In the genomic region with DNA sequence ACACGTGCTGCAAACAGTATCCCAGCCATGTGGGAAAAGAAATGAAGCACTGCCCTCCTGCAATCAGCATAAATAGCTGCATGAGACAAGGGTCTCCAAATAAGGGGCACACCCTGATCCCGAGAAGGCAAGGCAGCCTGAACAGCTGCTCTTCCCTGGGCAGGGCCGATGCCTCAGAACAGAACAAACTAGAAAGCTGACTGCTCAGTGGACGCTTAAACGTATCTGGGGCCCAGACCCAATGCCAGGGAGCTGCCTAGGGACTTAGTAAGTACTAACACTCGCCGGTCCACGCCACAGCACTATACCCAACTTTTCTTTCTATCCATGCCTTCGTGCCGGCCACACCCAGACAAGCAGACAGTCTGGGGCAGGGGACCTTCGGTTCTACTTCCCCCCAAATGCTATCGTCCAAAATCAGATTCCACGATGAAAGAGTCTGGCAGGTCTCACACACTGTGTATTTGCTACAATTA, we compare ENCODE assay signal across 8 mouse cellular contexts. TPM values are rescaled to one million over a fixed set of nuclear protein-coding genes. Genes with fewer than 3 reads are reported as not detected.
DNase-seq lines count a peak whose midpoint lies in the region; ATAC-seq lines count a peak whose summit lies in the region.

No protein-coding gene starts in this region.

- H3K9ac ChIP-seq in kidney, embryonic 16.5 days (replicated peaks; ENCODE audit: low read length), result peak overlapping the region; percentile 96
- H3K9ac ChIP-seq in hindbrain, embryonic 15.5 days, result no peak overlapping the region
- peak overlapping the region; percentile 44 for H3K9ac ChIP-seq in midbrain, embryonic 16.5 days (ENCODE audit: low read depth, low read length)

- no peaks in the 10 kb centered on the region for H3K9me3 ChIP-seq in kidney, embryonic 16.5 days (ENCODE audit: low read length)
- no peaks in the 10 kb centered on the region for H3K9me3 ChIP-seq in embryonic facial prominence, embryonic 10.5 days
- no peaks in the 10 kb centered on the region for H3K9me3 ChIP-seq in hindbrain, embryonic 15.5 days
- H3K9me3 ChIP-seq in midbrain, embryonic 16.5 days (replicated peaks; ENCODE audit: control insufficient read depth, low read length, poor library complexity, severe bottlenecking), result no peaks in the 10 kb centered on the region

- peaks cover 8% of the 10 kb centered on the region for H3K36me3 ChIP-seq in kidney, embryonic 16.5 days (ENCODE audit: insufficient read depth, low read length)
- H3K36me3 ChIP-seq in embryonic facial prominence, embryonic 10.5 days (replicated peaks), result peaks cover 46% of the 10 kb centered on the region
- H3K36me3 ChIP-seq in hindbrain, embryonic 15.5 days, result peaks cover 5% of the 10 kb centered on the region
- peaks cover 7% of the 10 kb centered on the region for H3K36me3 ChIP-seq in midbrain, embryonic 16.5 days (ENCODE audit: control insufficient read depth, insufficient read depth, low read length)

- H3K4me1 ChIP-seq in kidney, embryonic 16.5 days (ENCODE audit: insufficient read depth, low read length), result peaks cover 74% of the 10 kb centered on the region
- peaks cover 77% of the 10 kb centered on the region for H3K4me1 ChIP-seq in embryonic facial prominence, embryonic 10.5 days
- H3K4me1 ChIP-seq in hindbrain, embryonic 15.5 days (replicated peaks), result peaks cover 60% of the 10 kb centered on the region
- H3K4me1 ChIP-seq in midbrain, embryonic 16.5 days (ENCODE audit: control insufficient read depth, insufficient read depth, low read length), result peaks cover 29% of the 10 kb centered on the region

- DNase-seq in kidney, postnatal 10 days, result no peak
- DNase-seq in embryonic facial prominence, embryonic 10.5 days (ENCODE audit: low spot score), result no peak
- no peak for DNase-seq in adrenal gland, postnatal 25 days
- DNase-seq in spleen, postnatal 4 days (ENCODE audit: low spot score in 2 of 2), result no peak
- DNase-seq in cerebellum, adult 18-20 months, result no peak

- H3K4me3 ChIP-seq in kidney, embryonic 16.5 days (ENCODE audit: low read length), result peak overlapping the region; percentile 83
- peak overlapping the region; percentile 78 for H3K4me3 ChIP-seq in embryonic facial prominence, embryonic 10.5 days
- H3K4me3 ChIP-seq in hindbrain, embryonic 15.5 days, result peak overlapping the region; percentile 8; the same call in 1 of the 2 replicates
- H3K4me3 ChIP-seq in midbrain, embryonic 16.5 days (ENCODE audit: low read depth, low read length), result no peak overlapping the region

- peak overlapping the region; percentile 51 for H3K27ac ChIP-seq in kidney, embryonic 16.5 days (ENCODE audit: low read length)
- H3K27ac ChIP-seq in embryonic facial prominence, embryonic 10.5 days (replicated peaks), result peak overlapping the region; percentile 37; the same call in 1 of the 2 replicates
- no peak overlapping the region for H3K27ac ChIP-seq in hindbrain, embryonic 15.5 days (replicated peaks)
- H3K27ac ChIP-seq in midbrain, embryonic 16.5 days (ENCODE audit: low read length), result no peak overlapping the region

- 57% methylated on average over 13 of the region's 13 CpGs for WGBS in kidney, embryonic 16.5 days
- whole genome bisulfite sequencing in embryonic facial prominence, embryonic 10.5 days, result 82% methylated on average over 13 of the region's 13 CpGs
- 72% methylated on average over 13 of the region's 13 CpGs for WGBS in hindbrain, embryonic 15.5 days
- 75% methylated on average over 13 of the region's 13 CpGs for WGBS in midbrain, embryonic 16.5 days

- H3K27me3 ChIP-seq in kidney, embryonic 16.5 days (ENCODE audit: insufficient read depth, low read length), result no peaks in the 10 kb centered on the region
- no peaks in the 10 kb centered on the region for H3K27me3 ChIP-seq in embryonic facial prominence, embryonic 10.5 days (replicated peaks; ENCODE audit: low read depth, poor library complexity, severe bottlenecking)
- no peaks in the 10 kb centered on the region for H3K27me3 ChIP-seq in hindbrain, embryonic 15.5 days
- no peaks in the 10 kb centered on the region for H3K27me3 ChIP-seq in midbrain, embryonic 16.5 days (ENCODE audit: control insufficient read depth, insufficient read depth, low read depth, low read length)

- no peak for ATAC-seq in kidney, embryonic 16.5 days (ENCODE audit: low FRiP score, low TSS enrichment)
- ATAC-seq in hindbrain, embryonic 15.5 days (ENCODE audit: low FRiP score, low read depth), result no peak
- no peak for ATAC-seq in midbrain, embryonic 16.5 days

- H3K4me2 ChIP-seq in kidney, embryonic 16.5 days (replicated peaks; ENCODE audit: low read depth, low read length), result peak overlapping the region; percentile 91
- peak overlapping the region; percentile 92 for H3K4me2 ChIP-seq in hindbrain, embryonic 15.5 days
- H3K4me2 ChIP-seq in midbrain, embryonic 16.5 days (ENCODE audit: low read length), result peak overlapping the region; percentile 95

RNA-seq across cellular contexts. Expression of gene Mlec, which starts 2.8 kb away (rescaled TPM):
- 85.0 and 86.2 TPM in 2 replicates for polyA plus RNA-seq in kidney, embryonic 16.5 days (2015; fragmentation: Nextera tagmentation; extraction: Ambion mirVana)
- 73.6 and 80.6 TPM in 2 replicates for polyA plus RNA-seq in embryonic facial prominence, embryonic 10.5 days (2016; fragmentation: Nextera tagmentation; extraction: Ambion mirVana)
- polyA plus RNA-seq in hindbrain, embryonic 15.5 days (2015; fragmentation: Nextera tagmentation; extraction: Ambion mirVana), result 30.6 and 33.6 TPM in 2 replicates
- 22.9 and 25.4 TPM in 2 replicates for polyA plus RNA-seq in midbrain, embryonic 16.5 days (2015; fragmentation: Nextera tagmentation; extraction: Ambion mirVana)
- total RNA-seq in adrenal gland, postnatal 25 days (2021), result 139 and 194 TPM in 2 replicates

RNA-seq across cellular contexts. Expression of gene Unc119b, which starts 20.4 kb away (rescaled TPM):
- polyA plus RNA-seq in kidney, embryonic 16.5 days (2015; fragmentation: Nextera tagmentation; extraction: Ambion mirVana), result 53.5 and 54.8 TPM in 2 replicates
- polyA plus RNA-seq in embryonic facial prominence, embryonic 10.5 days (2016; fragmentation: Nextera tagmentation; extraction: Ambion mirVana), result 63.5 and 68.7 TPM in 2 replicates
- 36.9 and 38.0 TPM in 2 replicates for polyA plus RNA-seq in hindbrain, embryonic 15.5 days (2015; fragmentation: Nextera tagmentation; extraction: Ambion mirVana)
- 27.7 and 30.5 TPM in 2 replicates for polyA plus RNA-seq in midbrain, embryonic 16.5 days (2015; fragmentation: Nextera tagmentation; extraction: Ambion mirVana)
- 36.2 and 41.3 TPM in 2 replicates for total RNA-seq in adrenal gland, postnatal 25 days (2021)

RNA-seq across cellular contexts. Expression of gene Acads, which starts 36.0 kb away (rescaled TPM):
- polyA plus RNA-seq in kidney, embryonic 16.5 days (2015; fragmentation: Nextera tagmentation; extraction: Ambion mirVana), result 98.1 and 106 TPM in 2 replicates
- polyA plus RNA-seq in embryonic facial prominence, embryonic 10.5 days (2016; fragmentation: Nextera tagmentation; extraction: Ambion mirVana), result 72.6 and 78.7 TPM in 2 replicates
- polyA plus RNA-seq in hindbrain, embryonic 15.5 days (2015; fragmentation: Nextera tagmentation; extraction: Ambion mirVana), result 21.6 and 23.1 TPM in 2 replicates
- polyA plus RNA-seq in midbrain, embryonic 16.5 days (2015; fragmentation: Nextera tagmentation; extraction: Ambion mirVana), result 14.2 and 15.8 TPM in 2 replicates
- 181 and 197 TPM in 2 replicates for total RNA-seq in adrenal gland, postnatal 25 days (2021)

RNA-seq across cellular contexts. Expression of gene Cabp1, which starts 39.0 kb away (rescaled TPM):
- polyA plus RNA-seq in kidney, embryonic 16.5 days (2015; fragmentation: Nextera tagmentation; extraction: Ambion mirVana), result 1.3 TPM in 2 replicates
- 1.3 and 1.4 TPM in 2 replicates for polyA plus RNA-seq in embryonic facial prominence, embryonic 10.5 days (2016; fragmentation: Nextera tagmentation; extraction: Ambion mirVana)
- polyA plus RNA-seq in hindbrain, embryonic 15.5 days (2015; fragmentation: Nextera tagmentation; extraction: Ambion mirVana), result 11.2 and 14.2 TPM in 2 replicates
- 5.2 and 5.3 TPM in 2 replicates for polyA plus RNA-seq in midbrain, embryonic 16.5 days (2015; fragmentation: Nextera tagmentation; extraction: Ambion mirVana)
- 36.4 and 44.4 TPM in 2 replicates for total RNA-seq in adrenal gland, postnatal 25 days (2021)

RNA-seq across cellular contexts. Expression of gene Gm10401, which starts 57.1 kb away (rescaled TPM):
- polyA plus RNA-seq in kidney, embryonic 16.5 days (2015; fragmentation: Nextera tagmentation; extraction: Ambion mirVana), result 28.2 and 34.7 TPM in 2 replicates
- polyA plus RNA-seq in embryonic facial prominence, embryonic 10.5 days (2016; fragmentation: Nextera tagmentation; extraction: Ambion mirVana), result 20.8 and 25.5 TPM in 2 replicates
- polyA plus RNA-seq in hindbrain, embryonic 15.5 days (2015; fragmentation: Nextera tagmentation; extraction: Ambion mirVana), result 39.1 and 39.3 TPM in 2 replicates
- 34.8 and 43.1 TPM in 2 replicates for polyA plus RNA-seq in midbrain, embryonic 16.5 days (2015; fragmentation: Nextera tagmentation; extraction: Ambion mirVana)
- total RNA-seq in adrenal gland, postnatal 25 days (2021), result not detected in 2 replicates

Comparison
In these comparisons a context has a peak if more than half of its experiments do, and no peak if none do; other contexts are left out.
1. H3K27ac ChIP-seq: peak in kidney, embryonic 16.5 days (single experiment) and embryonic facial prominence, embryonic 10.5 days (single experiment); none in hindbrain, embryonic 15.5 days (single experiment) and midbrain, embryonic 16.5 days (single experiment).
2. Peak in every context shown above with its lines, with median percentiles within 50 percentile points of each other: H3K4me2 ChIP-seq.